ENCODE assay signal across 19 mouse cellular contexts in genomic region chr13:49237617-49238016, GRCm38 (mm10). TPM values are rescaled to one million over a fixed set of nuclear protein-coding genes. Genes with fewer than 3 reads are reported as not detected.
DNase-seq lines count a peak whose midpoint lies in the region; ATAC-seq and TF ChIP-seq lines count a peak whose summit lies in the region.
"Had no signal": no experiment of that assay in that cellular context is flagged by ENCODE, and none has a peak within 500 bp of the region (broad histone marks: within the 10 kb centered on the region; RNA-seq: fewer than 3 reads in every experiment).

No protein-coding gene starts in this region.

- no peak overlapping the region for H3K27ac ChIP-seq in embryonic facial prominence, embryonic 13.5 days
- no peak overlapping the region for H3K27ac ChIP-seq in embryonic facial prominence, embryonic 10.5 days (replicated peaks)

- ATAC-seq in embryonic facial prominence, embryonic 13.5 days (ENCODE audit: insufficient number of reproducible peaks, insufficient read depth, low FRiP score, low TSS enrichment, low read depth): 0 out of 2 replicates have a peak, but pooled peaks have one; percentile 26
- ATAC-seq: activated CD4-positive, CD25-positive, alpha-beta regulatory T cell, adult 4 months; CD4-positive, CD25-positive, alpha-beta regulatory T cell, adult 4 months; Patski had no signal

- H3K79me2 ChIP-seq in myocyte (ENCODE audit: control insufficient read depth, insufficient read depth): no peaks in the 10 kb centered on the region

- no peaks in the 10 kb centered on the region for H3K9me3 ChIP-seq in embryonic facial prominence, embryonic 13.5 days
- no peaks in the 10 kb centered on the region for H3K9me3 ChIP-seq in embryonic facial prominence, embryonic 10.5 days
- H3K9me3 ChIP-seq: G1E had no signal

- no peak for DNase-seq in embryonic facial prominence, embryonic 10.5 days (ENCODE audit: low spot score)
- DNase-seq in cerebellum, postnatal 4 days (ENCODE audit: low spot score in 2 of 2): no peak
- DNase-seq: adrenal gland, adult 2 months; adrenal gland, adult 8-10 months; adrenal gland, postnatal 10 days; adrenal gland, postnatal 14 days; adrenal gland, postnatal 25 days; adrenal gland, postnatal 36 days; B cell, adult 2 months; cerebellum, adult 11 months; cerebellum, adult 11-12 months; cerebellum, adult 18-20 months had no signal

- H3K4me1 ChIP-seq in embryonic facial prominence, embryonic 13.5 days: no peaks in the 10 kb centered on the region
- H3K4me1 ChIP-seq in embryonic facial prominence, embryonic 10.5 days: peaks cover 5% of the 10 kb centered on the region; the same call in 1 of the 2 replicates

- no peaks in the 10 kb centered on the region for H3K36me3 ChIP-seq in embryonic facial prominence, embryonic 13.5 days
- no peaks in the 10 kb centered on the region for H3K36me3 ChIP-seq in embryonic facial prominence, embryonic 10.5 days (replicated peaks)
- H3K36me3 ChIP-seq in myocyte (ENCODE audit: control insufficient read depth, insufficient read depth): no peaks in the 10 kb centered on the region

- H3K4me3 ChIP-seq in embryonic facial prominence, embryonic 13.5 days: no peak overlapping the region
- H3K4me3 ChIP-seq in embryonic facial prominence, embryonic 10.5 days: no peak overlapping the region
- no peak overlapping the region for H3K4me3 ChIP-seq in myocyte

- no peak for TF ChIP-seq POLR2A in myocyte (IDR thresholded peaks at IDR 0.05; ENCODE audit: insufficient read length, low read depth)

- H3K4me2 ChIP-seq in embryonic facial prominence, embryonic 13.5 days: no peak overlapping the region
- H3K4me2 ChIP-seq in myocyte (ENCODE audit: low read depth): no peak overlapping the region

- whole genome bisulfite sequencing in embryonic facial prominence, embryonic 13.5 days: 85% methylated on average over 8 of the region's 8 CpGs
- WGBS in embryonic facial prominence, embryonic 10.5 days: 90% methylated on average over 8 of the region's 8 CpGs

- H3K27me3 ChIP-seq in embryonic facial prominence, embryonic 13.5 days: no peaks in the 10 kb centered on the region
- no peaks in the 10 kb centered on the region for H3K27me3 ChIP-seq in embryonic facial prominence, embryonic 10.5 days (replicated peaks; ENCODE audit: low read depth, poor library complexity, severe bottlenecking)
- H3K27me3 ChIP-seq in myocyte (ENCODE audit: control insufficient read depth, insufficient read depth, insufficient read length): no peaks in the 10 kb centered on the region
- H3K27me3 ChIP-seq: CH12.LX, Patski had no signal

- no peak overlapping the region for H3K9ac ChIP-seq in embryonic facial prominence, embryonic 13.5 days

- no peak overlapping the region for H3ac ChIP-seq in myocyte (ENCODE audit: control insufficient read depth, insufficient read length)

TF ChIP-seq in myocyte, 11 proteins besides CTCF, POLR2A, EP300 and RAD21:
- no peak for TF ChIP-seq MAX (IDR thresholded peaks at IDR 0.05; ENCODE audit: low read depth)
- no peak for TF ChIP-seq E2F4 (IDR thresholded peaks at IDR 0.05; ENCODE audit: insufficient read depth)
- TF ChIP-seq TCF3 (IDR thresholded peaks at IDR 0.05; ENCODE audit: insufficient read length, low read depth): no peak
- no peak for TF ChIP-seq CEBPB (IDR thresholded peaks at IDR 0.05; ENCODE audit: insufficient read depth, poor library complexity, severe bottlenecking)
- peak in 2 of 3 experiments; percentile 45 to 61 for TF ChIP-seq MYOD1 (IDR thresholded peaks at IDR 0.05; ENCODE audit: control insufficient read depth in 1 of 3, insufficient read length in 2 of 3, low read depth in 2 of 3)
- no peak for TF ChIP-seq TCF12 (IDR thresholded peaks at IDR 0.05; ENCODE audit: insufficient read depth, poor library complexity, severe bottlenecking)
- no peak for TF ChIP-seq USF1 (IDR thresholded peaks at IDR 0.05; ENCODE audit: low read depth)
- no peak for TF ChIP-seq POLR2AphosphoS2 (IDR thresholded peaks at IDR 0.05; ENCODE audit: insufficient read length, low read depth)
- TF ChIP-seq SRF (IDR thresholded peaks at IDR 0.05; ENCODE audit: control insufficient read depth, insufficient read length, low read depth): no peak
- no peak for TF ChIP-seq REST (IDR thresholded peaks at IDR 0.05; ENCODE audit: insufficient read depth, insufficient read length)
- TF ChIP-seq MYOG (IDR thresholded peaks at IDR 0.05; ENCODE audit: control insufficient read depth in 1 of 3, insufficient read depth in 1 of 3, insufficient read length in 2 of 3, low read depth in 2 of 3): peak in 1 of 3 experiments; percentile 81
TF ChIP-seq in myocyte: peak in this region for 2.

RNA-seq across cellular contexts. Expression of gene Susd3, which starts 10.9 kb away (rescaled TPM):
- polyA plus RNA-seq in embryonic facial prominence, embryonic 13.5 days (2015; fragmentation: Nextera tagmentation; extraction: Ambion mirVana): 1.5 and 2.8 TPM in 2 replicates
- polyA plus RNA-seq in embryonic facial prominence, embryonic 10.5 days (2016; fragmentation: Nextera tagmentation; extraction: Ambion mirVana): 1.2 and 1.7 TPM in 2 replicates
- 2.2 TPM for polyA plus RNA-seq in myocyte (2012; fragmentation: generic; extraction: Trizol)
- polyA plus RNA-seq: Patski had no signal

RNA-seq across cellular contexts. Expression of gene Card19, which starts 21.8 kb away (rescaled TPM):
- 65.2 and 66.4 TPM in 2 replicates for polyA plus RNA-seq in embryonic facial prominence, embryonic 13.5 days (2015; fragmentation: Nextera tagmentation; extraction: Ambion mirVana)
- 31.6 and 35.0 TPM in 2 replicates for polyA plus RNA-seq in embryonic facial prominence, embryonic 10.5 days (2016; fragmentation: Nextera tagmentation; extraction: Ambion mirVana)
- 180 TPM for polyA plus RNA-seq in myocyte (2012; fragmentation: generic; extraction: Trizol)

RNA-seq across cellular contexts. Expression of gene Ninj1, which starts 50.3 kb away (rescaled TPM):
- 44.9 and 48.0 TPM in 2 replicates for polyA plus RNA-seq in embryonic facial prominence, embryonic 13.5 days (2015; fragmentation: Nextera tagmentation; extraction: Ambion mirVana)
- 26.6 and 28.0 TPM in 2 replicates for polyA plus RNA-seq in embryonic facial prominence, embryonic 10.5 days (2016; fragmentation: Nextera tagmentation; extraction: Ambion mirVana)
- 124 TPM for polyA plus RNA-seq in myocyte (2012; fragmentation: generic; extraction: Trizol)
